Mouse (Mus musculus): ENCODE results near the gene Trim66.

The Trim66 gene

DNA sequence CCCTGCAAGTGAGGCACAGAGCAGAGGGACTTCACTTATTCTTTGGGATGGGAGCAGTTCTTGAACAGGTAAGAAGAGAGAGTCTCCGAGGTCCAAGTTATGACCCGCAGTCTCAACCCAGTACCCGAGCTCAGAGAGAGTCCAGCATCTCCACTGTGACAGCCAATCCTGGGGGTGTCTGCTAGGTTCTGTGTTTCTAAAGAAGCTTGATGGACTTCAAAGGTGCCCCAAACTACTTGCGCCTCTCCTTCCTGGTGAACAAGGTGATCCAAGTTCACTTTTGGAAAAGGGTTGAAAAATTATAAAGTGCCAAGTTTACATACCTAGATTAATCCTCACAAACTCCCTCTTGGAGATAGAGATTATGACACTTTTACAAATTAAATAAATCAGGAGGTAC lies at the start of gene Trim66:
Gene Trim66 (minus strand): TSS at position 101 of the 400 bp plus-strand sequence.
- no peak for DNase-seq (ENCODE audit: low spot score in 2 of 2)

DNA sequence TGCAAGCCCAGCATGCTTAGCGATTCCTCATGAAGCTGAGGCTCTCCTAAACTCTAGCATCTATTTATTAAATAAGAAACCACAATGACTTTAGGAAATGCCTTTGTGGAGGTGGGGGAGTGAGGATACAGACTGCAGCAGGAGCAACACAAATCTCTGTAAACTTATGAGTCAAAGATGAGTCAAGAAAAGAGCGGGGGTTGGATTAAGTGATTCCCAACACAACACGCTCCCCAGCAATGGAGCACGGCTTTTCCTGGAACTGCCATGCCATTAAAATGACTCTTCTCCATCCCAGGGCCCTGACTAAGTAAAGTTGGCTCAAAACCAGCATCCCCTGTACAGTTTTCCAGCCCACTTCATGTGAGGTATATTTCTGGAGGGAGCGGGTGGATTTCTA lies 38.8 kb upstream of the Trim66 start:
- DNase-seq (ENCODE audit: low spot score in 2 of 2) = no peak

DNA sequence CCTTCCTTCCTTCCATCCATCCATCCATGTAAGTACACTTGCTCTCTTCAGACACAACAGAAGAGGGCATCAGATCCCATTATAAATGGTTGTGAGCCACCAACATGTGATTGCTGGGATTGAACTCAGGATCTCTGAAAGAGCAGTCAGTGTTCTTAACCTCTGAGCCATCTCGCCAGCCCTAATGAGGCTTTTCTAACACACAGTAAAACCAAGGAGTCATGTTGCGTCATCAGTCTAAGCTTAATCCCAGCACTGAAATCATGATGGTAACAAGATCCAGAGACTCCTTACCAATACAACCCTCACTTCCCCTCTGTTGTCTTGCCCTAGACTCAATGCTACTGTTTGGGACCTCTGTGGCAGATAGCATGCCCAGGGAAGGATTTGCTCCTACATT lies 38.3 kb upstream of the Trim66 start:
- no peak for DNase-seq (ENCODE audit: low spot score in 2 of 2)

DNA sequence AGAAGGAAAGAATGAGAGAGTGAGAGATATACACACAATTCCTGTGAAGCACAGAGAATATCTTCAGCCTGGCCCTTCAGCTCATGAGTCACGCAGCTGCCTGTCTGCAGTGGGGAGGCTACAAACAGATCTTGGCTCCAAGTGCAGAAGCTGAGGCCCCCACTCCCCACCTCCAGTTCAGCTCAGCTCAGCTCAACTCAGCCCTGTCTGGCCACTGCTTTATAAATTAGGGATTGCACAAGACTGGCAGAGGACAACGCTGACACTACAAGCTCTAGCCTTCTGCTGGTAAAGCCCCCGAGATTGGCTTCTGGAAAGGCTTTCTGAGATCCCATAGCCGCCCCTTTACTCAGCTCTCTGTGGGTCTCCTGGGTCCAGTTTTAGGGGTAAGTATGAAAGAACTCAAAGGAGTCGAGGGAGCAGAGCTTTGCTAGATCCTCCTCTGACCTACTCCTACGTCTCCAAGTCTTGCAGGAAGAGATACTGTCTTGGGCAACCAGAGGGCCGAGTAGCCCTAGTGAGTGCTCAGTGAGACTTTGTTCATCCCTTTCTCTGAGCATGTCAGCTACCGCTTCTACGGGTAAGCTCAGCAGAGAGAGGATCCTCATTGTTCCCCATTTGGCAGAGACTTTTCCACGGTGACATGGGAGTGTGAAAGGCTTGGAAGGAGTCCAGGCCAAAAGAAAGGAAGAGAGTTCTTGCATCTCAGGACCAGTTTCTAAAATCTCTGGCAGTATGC lies 37.5 kb upstream of the Trim66 start:
- DNase-seq (ENCODE audit: low spot score in 2 of 2) = peak in 1 of 2 experiments; percentile 38

DNA sequence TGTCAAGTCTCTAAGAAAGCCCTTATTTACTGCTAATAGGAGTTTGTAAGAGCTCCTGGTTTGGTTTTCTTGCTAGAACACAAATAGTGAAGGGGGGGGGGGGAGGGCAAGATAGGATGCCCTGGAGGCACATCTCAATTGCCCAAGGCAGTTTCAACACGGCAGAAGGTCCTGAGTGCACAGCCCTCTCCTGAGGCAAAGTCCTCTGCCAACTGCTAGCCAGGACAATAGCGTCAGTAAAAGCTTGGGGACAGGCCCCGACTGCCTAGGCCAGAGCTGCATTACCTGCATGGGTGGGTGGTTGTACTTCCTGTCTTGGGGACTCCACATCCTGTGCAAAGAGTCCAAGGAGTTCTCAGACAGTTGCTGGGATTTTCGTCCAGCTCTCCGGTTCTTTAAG lies 36.9 kb upstream of the Trim66 start:
- no peak for DNase-seq (ENCODE audit: low spot score in 2 of 2)

DNA sequence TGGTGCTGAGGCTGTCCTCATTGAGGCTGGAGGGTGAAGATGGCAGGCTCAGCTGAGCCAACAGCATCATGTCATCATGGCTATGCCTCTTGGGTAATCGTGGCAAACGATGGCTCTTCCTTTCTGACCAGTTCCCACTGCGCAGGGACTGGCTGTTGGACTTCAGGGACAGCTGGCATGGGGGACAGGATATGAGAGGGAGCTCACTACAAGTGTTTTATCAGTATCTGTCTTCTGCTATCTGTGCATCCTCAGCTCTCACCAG lies 34.4 kb upstream of the Trim66 start:
- no peak for DNase-seq (ENCODE audit: low spot score in 2 of 2)

DNA sequence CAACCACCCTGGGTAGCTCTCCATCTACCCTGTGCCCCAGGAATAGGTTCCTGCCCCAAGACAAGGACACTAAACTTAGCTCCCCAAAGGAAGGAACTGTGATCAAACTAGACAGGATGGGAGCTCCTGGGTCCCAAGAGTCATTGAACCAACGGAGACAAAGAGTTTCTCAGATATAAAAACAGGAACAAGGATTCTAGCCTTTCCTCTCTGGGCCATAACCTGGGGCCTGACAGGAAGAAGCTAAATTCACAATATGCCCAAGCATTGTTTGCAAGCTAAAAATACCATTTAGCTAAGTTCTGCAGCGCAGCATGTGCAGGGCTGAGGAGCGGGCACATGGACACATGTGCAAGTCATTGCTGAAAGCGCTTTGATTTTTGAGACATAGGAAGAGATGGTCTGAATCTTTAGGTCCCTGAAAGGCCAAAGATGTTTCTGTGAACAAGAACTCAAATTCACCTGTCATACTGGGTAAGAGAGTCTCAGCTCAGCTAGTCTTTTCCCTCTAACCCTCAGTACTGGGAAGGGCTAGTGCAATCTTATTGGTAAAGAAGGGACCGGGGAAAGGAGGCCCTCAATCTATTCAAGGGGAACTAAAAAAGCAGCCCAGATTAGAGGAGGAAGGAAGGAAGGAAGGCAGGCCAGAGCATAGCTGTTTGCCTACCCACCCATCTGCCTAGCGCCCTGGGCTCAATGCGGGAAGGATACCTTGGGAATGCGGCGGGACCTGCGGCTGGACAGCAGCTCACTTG lies 33.9 kb upstream of the Trim66 start:
- DNase-seq (ENCODE audit: low spot score in 2 of 2) = no peak

DNA sequence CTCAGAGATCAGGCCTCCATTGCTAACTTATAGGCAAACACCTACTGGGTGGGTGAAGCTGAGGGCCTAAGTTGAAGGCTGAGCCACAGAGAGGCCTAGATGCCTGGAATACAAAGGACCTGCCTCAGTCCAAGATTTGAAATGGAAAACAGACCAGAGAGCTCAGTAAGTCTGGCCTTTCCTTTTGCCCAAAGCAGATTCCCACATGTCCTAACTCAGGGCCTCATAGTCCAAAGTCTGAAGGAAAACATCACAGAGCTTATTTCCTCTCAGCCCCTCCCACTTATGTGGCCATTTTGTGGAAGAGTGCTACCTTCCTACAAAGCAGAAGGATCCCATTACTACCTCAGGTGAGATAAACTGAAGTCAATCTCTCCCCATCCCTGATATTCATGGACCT lies 33.0 kb upstream of the Trim66 start:
- DNase-seq (ENCODE audit: low spot score in 2 of 2) = no peak

DNA sequence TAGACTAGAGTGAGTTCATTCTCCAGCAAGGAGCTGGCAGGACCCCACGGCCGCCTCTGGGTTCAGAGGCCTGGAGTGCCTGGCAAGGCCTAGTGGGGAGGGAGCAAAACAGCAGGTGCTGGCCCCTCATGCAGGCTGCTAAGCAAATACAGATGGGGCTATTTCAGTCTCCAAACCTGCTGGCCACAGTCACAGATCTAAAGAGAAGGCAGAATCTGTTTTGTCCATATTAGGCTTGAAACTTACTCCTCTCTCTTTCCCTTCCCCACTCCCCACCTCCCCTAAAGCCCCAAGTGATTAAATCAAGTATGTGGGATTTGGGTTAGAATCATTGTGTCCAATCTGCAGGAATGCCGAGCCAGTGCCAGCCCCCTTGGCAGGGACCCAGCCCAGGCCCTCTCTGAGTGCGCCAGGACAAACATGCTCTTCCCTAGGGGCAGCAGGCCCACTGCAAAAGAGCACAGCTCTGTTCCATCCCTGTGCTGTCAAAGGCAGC lies 28.6 kb upstream of the Trim66 start:
- no peak for DNase-seq (ENCODE audit: low spot score in 2 of 2)

DNA sequence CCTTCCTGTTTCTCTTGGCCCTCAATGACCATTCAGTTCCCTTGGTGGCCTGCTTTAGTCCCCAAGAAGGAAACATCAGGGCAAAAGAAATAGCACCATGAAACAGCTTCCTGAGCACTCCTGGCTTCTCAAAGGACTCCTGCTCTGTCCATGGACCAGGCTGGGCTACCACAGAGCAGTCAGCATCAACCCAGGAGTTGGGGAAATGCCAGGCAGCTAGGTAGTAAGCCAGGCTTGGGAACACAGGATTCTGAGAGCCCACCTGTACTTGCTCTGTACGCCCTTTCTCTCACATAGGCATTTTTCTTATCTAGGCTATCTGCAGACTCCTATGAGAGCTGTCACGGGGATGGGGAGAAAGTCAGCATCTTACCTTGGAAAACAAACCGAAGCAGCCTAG lies 27.0 kb upstream of the Trim66 start:
- DNase-seq (ENCODE audit: low spot score in 2 of 2) = no peak

DNA sequence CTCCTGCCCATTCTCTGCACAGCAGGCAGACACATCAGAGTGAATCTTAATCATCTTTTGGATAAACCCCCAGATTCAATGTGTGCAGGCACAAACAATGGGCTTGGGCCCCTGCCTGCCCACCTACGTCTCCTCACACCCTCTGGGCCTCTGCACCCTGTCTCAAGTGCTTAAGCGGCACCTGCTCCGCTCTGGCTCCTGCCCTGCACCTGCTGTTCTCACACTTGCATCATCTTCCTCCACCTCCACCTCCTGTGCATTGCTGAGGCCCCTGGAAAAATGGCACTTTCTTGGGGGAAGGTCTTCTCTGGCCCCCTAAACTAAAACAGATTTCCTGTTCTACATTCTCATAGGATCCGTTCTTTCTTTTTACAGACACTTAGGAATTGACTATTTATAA lies 26.0 kb upstream of the Trim66 start:
- DNase-seq (ENCODE audit: low spot score in 2 of 2) = no peak

DNA sequence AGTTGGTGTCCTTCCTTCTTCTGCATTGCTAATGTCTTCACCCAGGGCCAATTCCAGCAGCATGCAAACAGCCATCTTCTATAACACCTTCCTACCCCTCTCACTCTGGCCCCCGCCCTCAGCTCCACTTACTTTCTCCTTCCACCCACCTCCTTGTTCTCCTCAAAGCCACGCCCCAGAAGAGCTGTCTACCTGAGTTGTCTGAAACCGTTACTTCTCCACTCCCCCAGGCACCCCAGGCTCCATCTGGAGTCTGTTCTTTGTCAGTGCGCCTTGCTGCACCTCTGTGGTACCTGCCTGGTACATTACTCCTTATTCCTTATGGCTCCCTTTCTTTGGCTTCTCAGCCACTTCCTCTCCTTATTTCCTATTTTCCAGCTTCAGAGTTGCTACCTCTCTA lies 25.2 kb upstream of the Trim66 start:
- no peak for DNase-seq (ENCODE audit: low spot score in 2 of 2)

DNA sequence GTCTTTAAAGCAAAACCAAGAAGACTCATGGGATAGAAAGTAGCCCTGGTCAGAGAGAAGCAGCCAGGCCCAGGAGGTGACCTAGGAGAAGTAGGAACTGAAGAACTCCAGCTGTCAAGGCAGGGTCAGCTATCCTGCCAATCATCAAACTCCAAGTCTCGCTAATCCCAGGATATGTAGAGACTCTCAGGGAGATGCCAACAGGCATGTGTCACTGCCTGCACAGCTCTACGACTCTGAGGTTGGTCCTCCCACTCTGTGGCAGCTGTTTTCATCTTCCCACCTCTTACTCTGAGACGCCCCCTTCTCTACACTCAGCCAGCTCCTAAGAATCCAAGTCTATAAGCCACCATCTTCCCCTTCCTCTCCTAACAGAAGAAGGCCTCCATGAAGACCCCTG lies 24.8 kb upstream of the Trim66 start:
- peak; percentile 36 to 45 for DNase-seq (ENCODE audit: low spot score in 2 of 2)

DNA sequence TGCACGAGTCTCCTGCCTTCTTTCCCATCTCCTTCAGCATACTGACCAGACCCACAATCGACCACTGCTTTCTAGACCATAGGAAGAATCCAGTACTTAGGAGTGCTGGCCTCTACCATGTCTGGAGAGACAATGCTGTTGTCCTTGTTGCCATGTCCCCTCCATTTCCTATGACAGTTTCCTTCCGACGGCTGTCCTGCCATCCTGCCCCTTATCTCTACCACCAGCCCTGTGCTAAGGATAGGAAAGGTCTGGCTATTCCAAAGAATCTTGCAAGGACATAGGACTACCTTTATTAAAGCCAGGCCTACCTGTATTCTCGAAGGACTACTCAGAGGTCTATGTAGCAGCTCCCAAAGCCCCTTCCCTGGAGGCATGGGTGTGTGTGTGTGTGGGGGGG lies 23.6 kb upstream of the Trim66 start:
- DNase-seq (ENCODE audit: low spot score in 2 of 2) = no peak

DNA sequence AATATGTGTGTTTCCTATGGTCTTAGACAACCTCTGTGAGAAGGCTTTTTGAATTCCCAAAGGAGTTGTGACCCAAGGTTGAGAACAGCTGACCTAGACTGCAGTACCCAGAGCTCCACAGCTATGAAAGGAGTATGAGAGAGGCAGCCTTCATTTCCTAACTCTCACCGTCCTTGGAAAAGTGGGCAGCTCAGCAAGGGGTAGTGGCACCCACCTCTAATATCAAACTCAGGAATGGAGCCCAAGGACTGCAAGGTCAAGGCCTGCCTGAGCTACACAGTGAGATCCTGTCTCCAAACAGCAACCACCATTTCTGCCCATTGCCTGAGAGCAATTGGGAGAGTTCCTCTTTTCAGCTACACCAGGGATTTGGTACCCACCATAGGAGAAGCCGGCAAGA lies 21.8 kb upstream of the Trim66 start:
- DNase-seq (ENCODE audit: low spot score in 2 of 2) = no peak

DNA sequence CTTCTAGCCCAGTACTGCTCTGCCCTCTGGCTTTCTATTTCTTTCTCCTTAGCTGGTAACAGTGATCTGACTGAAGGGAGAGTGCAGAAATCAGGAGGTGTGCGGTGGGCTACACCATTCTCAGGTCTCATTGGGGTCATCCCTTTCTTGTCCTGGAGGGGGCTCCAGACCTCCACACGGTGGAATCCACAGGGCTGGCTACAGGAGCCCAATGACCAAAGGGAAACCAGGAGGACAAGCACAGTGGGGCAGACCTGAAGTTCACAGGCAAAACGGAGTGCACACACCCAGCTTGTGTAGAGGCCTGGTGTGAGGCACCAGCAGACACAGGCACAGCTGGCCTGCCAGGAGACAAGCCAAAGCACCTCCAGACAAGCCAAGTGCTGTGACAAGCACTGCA lies 20.4 kb upstream of the Trim66 start:
- peak in 1 of 2 experiments; percentile 35 for DNase-seq (ENCODE audit: low spot score in 2 of 2)

DNA sequence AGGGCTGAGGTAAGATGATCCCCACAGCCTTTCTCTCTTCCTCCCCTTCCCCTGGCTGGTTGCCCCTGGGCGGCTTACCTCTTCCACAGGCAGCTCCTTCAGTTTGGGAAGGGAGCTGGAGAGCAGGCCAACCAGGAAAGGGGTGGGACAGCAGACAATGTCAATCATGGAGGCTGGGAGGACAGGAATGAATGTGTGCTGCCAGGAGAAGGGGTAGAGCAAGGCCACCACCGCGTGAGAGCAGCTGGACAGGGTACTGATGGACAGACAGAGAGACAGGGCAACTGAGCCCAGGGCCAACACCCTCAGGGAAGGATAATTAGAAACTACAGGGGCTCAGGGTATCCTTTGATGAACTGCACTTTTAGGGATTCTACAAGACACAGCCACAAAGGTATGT lies 19.6 kb upstream of the Trim66 start:
- DNase-seq (ENCODE audit: low spot score in 2 of 2) = no peak

DNA sequence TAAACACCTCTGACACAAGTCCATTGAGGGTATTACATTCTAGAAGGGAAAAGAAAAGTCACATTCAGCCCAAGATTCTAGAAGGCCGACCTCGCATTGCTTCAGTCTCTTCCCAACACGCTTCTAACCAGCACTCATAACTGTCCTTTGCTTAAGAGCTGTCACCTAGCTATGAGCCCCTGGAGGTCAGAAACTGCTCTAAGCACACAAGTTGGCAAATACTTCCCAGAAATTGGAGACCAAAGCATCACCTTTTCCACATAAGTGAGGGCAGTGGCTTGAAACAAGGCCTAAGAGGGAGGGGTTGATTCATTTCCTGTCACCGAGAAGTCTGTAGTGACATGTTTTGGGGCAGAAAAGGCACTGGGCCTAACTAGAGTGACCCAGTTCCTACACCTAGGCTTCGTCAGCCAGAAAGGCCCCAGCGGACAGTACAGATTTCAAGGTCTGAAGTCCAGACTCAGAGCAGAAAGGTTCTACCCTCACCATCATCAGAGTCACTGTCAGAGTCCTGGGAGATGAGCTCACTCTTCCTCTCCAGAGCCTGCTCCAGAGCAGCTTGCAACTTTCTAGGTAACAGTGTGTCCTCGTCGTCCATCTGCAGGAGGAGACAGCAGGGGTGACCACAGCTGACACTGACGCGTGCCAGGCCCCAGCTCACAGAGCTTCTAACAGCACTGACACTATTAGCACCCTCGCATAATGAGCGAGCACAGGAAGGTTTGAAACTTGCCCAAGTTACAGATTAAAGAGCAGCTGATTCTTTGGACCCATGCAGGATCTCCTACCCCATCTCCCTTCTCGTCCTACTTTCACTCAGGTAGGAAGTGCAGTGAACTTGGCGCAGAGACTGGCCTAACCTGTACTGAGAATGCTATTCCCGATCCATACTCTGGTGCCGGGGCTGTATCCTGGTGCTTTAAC lies 18.1 kb upstream of the Trim66 start:
- no peak for DNase-seq (ENCODE audit: low spot score in 2 of 2)

DNA sequence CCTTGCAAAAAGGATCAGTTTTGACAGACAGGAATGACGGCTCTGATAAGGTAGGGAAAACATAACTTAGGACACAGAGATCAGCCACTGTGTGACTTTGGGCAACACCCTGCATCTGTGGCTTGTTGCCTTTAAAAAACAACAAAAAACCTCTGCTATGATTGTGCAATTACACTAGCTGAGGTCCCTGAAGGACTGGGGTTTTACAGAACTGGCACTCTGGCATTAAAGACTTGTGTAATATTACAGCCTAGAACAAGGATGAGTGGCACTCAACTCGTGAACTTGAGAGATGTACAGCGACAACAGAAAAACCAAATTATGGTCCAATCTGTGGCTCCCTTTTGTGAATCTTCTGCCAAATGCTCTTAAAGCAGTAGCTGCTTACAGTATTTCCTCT lies 16.8 kb upstream of the Trim66 start:
- DNase-seq (ENCODE audit: low spot score in 2 of 2) = no peak

DNA sequence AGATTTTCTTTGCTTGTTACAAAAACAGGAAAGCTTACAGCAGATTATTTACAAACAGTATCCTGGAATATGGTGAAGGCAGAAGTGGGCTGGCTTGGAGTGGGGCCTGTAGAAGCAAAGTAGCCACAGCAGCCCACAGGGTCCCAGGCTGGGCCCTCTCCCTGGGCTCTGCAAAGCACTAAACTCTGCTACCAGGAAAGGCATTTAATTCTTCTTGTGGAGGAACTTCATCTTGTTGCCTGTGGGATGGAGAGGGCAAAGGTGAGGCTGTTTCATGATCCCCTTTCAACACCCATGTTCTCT lies 16.5 kb upstream of the Trim66 start:
- DNase-seq (ENCODE audit: low spot score in 2 of 2) = no peak

DNA sequence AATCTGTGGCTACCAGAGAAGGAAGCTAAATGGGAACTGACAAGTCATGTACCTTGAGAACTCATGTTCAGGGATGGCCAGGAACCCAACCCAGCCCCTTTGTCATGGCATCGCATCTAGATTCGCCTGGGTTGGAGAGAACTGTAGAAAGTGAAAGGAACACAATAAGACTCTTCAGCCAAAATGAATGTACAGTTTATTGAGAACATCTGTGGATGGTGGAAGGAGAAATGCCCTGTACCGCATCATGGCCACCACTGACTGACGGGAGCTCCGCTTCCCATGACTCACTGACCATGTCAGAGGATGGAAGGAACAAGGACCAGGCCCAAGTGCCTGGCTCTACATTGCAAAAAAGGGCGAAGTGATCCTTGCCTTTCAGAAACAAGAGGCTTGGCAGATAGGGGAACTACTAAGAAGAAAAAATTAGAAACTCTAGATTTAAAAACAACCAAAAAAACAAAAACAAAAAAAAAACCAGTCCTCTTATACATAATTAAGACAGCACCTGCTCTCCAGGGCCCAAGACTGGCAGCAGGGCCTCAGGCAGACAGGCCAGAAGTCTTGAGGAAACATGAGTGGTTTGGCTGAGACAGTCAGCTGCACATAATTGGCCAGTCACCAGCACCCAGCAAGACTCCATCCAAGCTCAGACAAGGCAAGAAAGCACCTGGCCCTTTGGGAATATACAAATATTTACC lies 16.0 kb upstream of the Trim66 start:
- DNase-seq (ENCODE audit: low spot score in 2 of 2) = no peak

DNA sequence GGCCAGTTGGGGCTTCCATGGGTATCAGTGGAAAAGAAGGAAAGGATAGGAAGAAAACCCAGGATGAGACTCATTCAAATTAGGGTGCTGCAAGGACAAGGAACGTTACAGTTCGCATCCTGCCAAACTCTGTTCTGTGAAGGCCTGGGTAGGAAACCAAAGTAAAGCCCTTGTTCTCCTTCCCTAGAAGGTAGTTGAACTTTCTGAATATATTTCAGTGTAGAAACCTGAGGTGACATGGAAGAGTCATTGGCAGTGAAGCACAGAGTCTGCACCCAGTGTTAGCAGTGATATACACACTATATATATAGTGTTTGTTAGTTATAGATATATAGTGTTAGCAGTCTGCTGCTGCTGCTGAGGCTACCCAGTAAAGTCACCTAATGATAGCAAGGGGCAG lies 15.4 kb upstream of the Trim66 start:
- no peak for DNase-seq (ENCODE audit: low spot score in 2 of 2)
